Mouse (Mus musculus) heart, embryonic 14.5 days (tissue): Measurements from ENCODE around the gene Nexmif. TPM values are rescaled to one million over a fixed set of nuclear protein-coding genes. Genes with fewer than 3 reads are reported as not detected.

ENCODE experiments used
- ATAC-seq: fragments of 200-750 bp; cut with Nextera tagmentation; 2 replicates; pipeline ENCODE4 v1.8.0; 2017; ENCODE audit warnings: low read depth, moderate TSS enrichment; ENCODE audit not compliant: insufficient number of reproducible peaks, insufficient read depth, low FRiP score
- H3K27ac ChIP-seq, 2 experiments: fragments of 200-500 bp in 1 of 2; fragments of 300-500 bp in 1 of 2; sonication (generic) in 1 of 2; replicated peaks in 1 of 2; 2 replicates each; pipeline ENCODE4 v1.5.1; 2012 to 2014; ENCODE audit warnings: low read depth in 2 of 2, low read length in 2 of 2, control low read depth in 1 of 2, mild to moderate bottlenecking in 1 of 2, mixed read lengths in 1 of 2; ENCODE audit not compliant: control insufficient read depth in 1 of 2, insufficient read depth in 1 of 2
- H3K27me3 ChIP-seq: fragments of 300-500 bp; sonication (generic); 2 replicates; pipeline ENCODE4 v1.6.1; 2014; ENCODE audit warnings: mild to moderate bottlenecking, low read length, control low read depth; ENCODE audit not compliant: control insufficient read depth, insufficient read depth
- H3K36me3 ChIP-seq: fragments of 300-500 bp; sonication (generic); 2 replicates; pipeline ENCODE4 v1.6.1; 2014; ENCODE audit warnings: mild to moderate bottlenecking, control low read depth, low read length, mixed read lengths; ENCODE audit not compliant: control insufficient read depth, insufficient read depth
- H3K4me1 ChIP-seq, 2 experiments: fragments of 200-500 bp in 1 of 2; fragments of 300-500 bp in 1 of 2; sonication (generic) in 1 of 2; 2 replicates each; pipeline ENCODE4 v1.6.1; 2012 to 2014; ENCODE audit warnings: low read length in 2 of 2, control low read depth in 1 of 2, mixed read lengths in 1 of 2; ENCODE audit not compliant: control insufficient read depth in 2 of 2, insufficient read depth in 2 of 2
- H3K4me2 ChIP-seq: fragments of 300-500 bp; sonication (generic); 2 replicates; pipeline ENCODE4 v1.6.1; 2014; ENCODE audit warnings: mild to moderate bottlenecking, low read length
- H3K4me3 ChIP-seq, 2 experiments: fragments of 200-500 bp in 1 of 2; fragments of 300-500 bp in 1 of 2; sonication (generic) in 1 of 2; 2 replicates each; pipeline ENCODE4 v1.5.1; 2012 to 2014; ENCODE audit warnings: low read length in 2 of 2, mild to moderate bottlenecking in 2 of 2, control low read depth in 1 of 2, low read depth in 1 of 2, moderate library complexity in 1 of 2; ENCODE audit not compliant: control insufficient read depth in 1 of 2, insufficient read depth in 1 of 2
- H3K9ac ChIP-seq: fragments of 300-500 bp; sonication (generic); 2 replicates; pipeline ENCODE4 v1.6.1; 2014; ENCODE audit warnings: mild to moderate bottlenecking, low read length
- H3K9me3 ChIP-seq: fragments of 300-500 bp; sonication (generic); 2 replicates; pipeline ENCODE4 v1.6.1; 2016; ENCODE audit warnings: low read length, control low read depth; ENCODE audit not compliant: control insufficient read depth
- WGBS: fragments of 180-500 bp; shearing (Covaris S2); extraction: QIAGEN DNeasy Blood & Tissue Kit; methylation state at CpG from one replicate; pipeline ENCODE4 v1.1.7; 2014; 5-methylcytosine and 5-hydroxymethylcytosine counted together
- polyA plus RNA-seq: library from polyadenylated mRNA; unstranded; fragments of >200 nt; fragmentation: Nextera tagmentation; extraction: Ambion mirVana; gene quantifications from 2 replicates; pipeline ENCODE4 v1.2.1, GENCODE M21; 2014

Gene Nexmif
- polyA plus RNA-seq: 1.9 and 2.3 TPM in 2 replicates

DNA sequence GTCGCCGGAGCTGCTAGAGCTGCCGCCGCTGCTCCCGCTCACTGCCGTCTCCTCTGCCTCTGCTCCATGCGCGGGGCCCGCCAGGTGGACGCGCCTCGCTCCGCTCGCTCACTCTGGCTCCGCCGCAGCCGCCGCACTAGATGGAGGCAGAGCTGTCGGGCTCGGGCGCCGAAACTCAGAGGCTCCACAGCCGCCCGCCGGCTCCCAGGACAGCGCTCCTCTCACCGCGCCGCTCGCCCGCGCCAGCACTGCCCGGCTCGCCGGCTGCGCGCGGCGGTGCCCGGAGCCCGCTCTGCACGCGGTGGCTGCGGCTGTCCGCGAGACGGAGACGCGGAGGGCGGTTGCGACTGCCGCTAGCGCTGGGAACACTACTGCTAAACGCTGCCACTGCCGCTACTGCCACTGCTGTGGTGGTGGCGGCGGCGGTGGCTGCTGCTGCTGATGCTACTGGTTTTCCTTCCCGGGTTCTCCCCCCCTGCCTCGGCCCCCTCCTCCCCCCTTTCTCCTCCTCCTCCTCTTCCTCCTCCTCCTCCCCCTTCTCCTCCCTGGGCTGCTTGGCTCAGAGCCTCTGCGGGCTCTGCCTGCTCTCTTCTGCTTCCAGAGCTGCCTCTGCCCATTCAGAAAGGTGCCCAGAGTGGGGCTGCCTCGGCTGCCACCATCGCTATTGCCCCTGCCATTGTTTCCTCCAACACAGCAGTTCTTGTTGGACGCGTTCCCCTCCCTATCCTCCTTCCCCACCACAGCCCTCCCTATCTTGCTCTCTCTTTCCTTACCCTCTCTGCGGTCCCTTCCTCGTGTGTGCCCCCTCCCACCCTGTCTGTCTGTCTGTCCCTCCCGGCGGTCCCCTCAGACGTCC, at the start of gene Nexmif:
Gene Nexmif (minus strand): TSS at position 450 of the 856 bp plus-strand sequence.
- peaks cover 7% of the 10 kb centered on the region for H3K27me3 ChIP-seq
- WGBS: 29% methylated on average over 47 of the region's 70 CpGs
- peak within 1 kb of the TSS; percentile 52 to 56 for H3K4me3 ChIP-seq
- H3K9me3 ChIP-seq: no peaks in the 10 kb centered on the region
- H3K36me3 ChIP-seq: no peaks in the 10 kb centered on the region
- H3K4me2 ChIP-seq: peak within 1 kb of the TSS; percentile 73
- peak within 1 kb of the TSS; percentile 30 to 50; a peak in 3 of 4 replicates for H3K27ac ChIP-seq
- ATAC-seq: peak; percentile 62; the same call in 1 of the 2 replicates
- H3K9ac ChIP-seq: peak within 1 kb of the TSS; percentile 68
- H3K4me1 ChIP-seq: no peaks in the 10 kb centered on the region

DNA sequence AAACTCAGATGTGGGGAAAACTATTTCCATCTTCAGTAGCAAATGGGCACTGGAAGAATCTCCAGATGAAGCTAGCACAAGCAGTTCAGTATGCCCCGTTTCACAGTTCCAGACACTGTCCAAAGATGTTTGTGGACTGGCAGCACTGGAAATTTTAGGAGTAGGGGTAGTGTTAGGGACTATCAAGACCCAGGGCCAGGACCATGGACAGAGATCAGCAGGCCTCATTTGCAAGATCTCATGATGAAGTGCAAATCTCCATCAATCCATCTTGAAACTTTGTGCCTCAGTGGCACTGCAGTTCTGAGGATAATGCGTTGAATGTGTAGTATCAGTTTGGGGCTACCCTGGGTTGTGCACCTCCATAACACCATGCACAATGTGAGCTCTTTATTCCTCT, 7.7 kb upstream of the Nexmif start:
- no peak overlapping the region for H3K4me2 ChIP-seq
- no peaks in the 10 kb centered on the region for H3K36me3 ChIP-seq
- H3K4me3 ChIP-seq: no peak overlapping the region
- H3K27me3 ChIP-seq: no peaks in the 10 kb centered on the region
- WGBS: 56% methylated on average over 2 of the region's 2 CpGs
- H3K9ac ChIP-seq: no peak overlapping the region
- H3K9me3 ChIP-seq: no peaks in the 10 kb centered on the region
- H3K27ac ChIP-seq: no peak overlapping the region
- ATAC-seq: no peak
- H3K4me1 ChIP-seq: no peaks in the 10 kb centered on the region

DNA sequence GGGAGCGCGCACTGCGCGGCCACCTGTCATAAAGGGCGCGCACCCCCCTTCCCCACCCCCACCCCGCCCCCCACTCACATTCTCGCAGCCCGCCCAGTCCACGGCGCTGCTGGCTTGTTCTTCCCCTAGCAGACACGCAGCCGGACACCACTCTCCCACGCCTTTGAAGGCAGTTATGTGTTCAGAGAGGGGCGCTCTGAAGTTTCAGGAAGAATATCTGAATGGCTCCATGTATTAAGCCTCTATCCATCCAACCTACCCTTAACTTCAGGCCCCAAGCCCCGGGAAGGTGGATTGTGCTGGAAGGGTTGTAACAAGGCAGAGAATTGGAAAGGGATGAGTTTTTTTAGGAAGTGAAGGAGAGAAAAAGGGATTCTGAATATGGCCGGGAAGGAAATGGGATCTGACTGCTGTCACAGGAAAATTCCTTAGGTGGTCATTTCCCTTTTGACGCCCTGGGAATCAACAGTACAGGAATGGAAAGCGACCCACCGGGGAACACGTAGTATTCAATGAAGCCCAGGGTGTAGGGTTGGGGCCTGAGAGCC, 681 bp upstream of the Nexmif start:
- Histone ChIP-seq H3K9me3 (no peaks in the 10 kb centered on the region), H3K4me3 (peak overlapping the region; percentile 52 to 56), H3K9ac (no peak overlapping the region), H3K27ac (no peak overlapping the region), H3K36me3 (no peaks in the 10 kb centered on the region), H3K27me3 (peaks cover 7% of the 10 kb centered on the region), H3K4me1 (no peaks in the 10 kb centered on the region), H3K4me2 (peak overlapping the region; percentile 73)
- 28% methylated on average over 21 of the region's 21 CpGs for WGBS
- ATAC-seq: no peak

DNA sequence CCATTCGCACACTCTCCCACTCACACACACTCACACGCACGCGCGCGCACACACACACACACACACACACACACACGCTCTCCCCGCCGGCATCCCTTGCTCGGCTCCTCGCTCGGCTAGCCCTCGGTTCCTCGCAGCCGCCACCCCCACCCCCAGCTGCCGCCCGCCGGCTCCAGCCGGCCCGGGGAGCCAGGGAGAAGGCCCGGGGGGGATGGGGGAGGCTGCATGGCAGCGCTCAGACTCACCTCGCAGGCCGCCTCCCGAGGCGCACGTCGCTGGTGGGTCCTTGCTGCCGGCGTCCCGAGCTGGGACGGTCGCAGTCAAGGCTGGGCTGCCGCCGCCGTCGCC, 623 bp downstream of the Nexmif start:
- Histone ChIP-seq H3K27me3 (peaks cover 7% of the 10 kb centered on the region), H3K36me3 (no peaks in the 10 kb centered on the region), H3K9ac (peak overlapping the region; percentile 68), H3K9me3 (no peaks in the 10 kb centered on the region), H3K4me2 (peak overlapping the region; percentile 73), H3K4me1 (no peaks in the 10 kb centered on the region), H3K27ac (peak overlapping the region; percentile 2 to 50; a peak in 3 of 4 replicates), H3K4me3 (peak overlapping the region; percentile 52 to 56)
- ATAC-seq: peak; percentile 64; the same call in 1 of the 2 replicates
- 24% methylated on average over 22 of the region's 37 CpGs for WGBS

DNA sequence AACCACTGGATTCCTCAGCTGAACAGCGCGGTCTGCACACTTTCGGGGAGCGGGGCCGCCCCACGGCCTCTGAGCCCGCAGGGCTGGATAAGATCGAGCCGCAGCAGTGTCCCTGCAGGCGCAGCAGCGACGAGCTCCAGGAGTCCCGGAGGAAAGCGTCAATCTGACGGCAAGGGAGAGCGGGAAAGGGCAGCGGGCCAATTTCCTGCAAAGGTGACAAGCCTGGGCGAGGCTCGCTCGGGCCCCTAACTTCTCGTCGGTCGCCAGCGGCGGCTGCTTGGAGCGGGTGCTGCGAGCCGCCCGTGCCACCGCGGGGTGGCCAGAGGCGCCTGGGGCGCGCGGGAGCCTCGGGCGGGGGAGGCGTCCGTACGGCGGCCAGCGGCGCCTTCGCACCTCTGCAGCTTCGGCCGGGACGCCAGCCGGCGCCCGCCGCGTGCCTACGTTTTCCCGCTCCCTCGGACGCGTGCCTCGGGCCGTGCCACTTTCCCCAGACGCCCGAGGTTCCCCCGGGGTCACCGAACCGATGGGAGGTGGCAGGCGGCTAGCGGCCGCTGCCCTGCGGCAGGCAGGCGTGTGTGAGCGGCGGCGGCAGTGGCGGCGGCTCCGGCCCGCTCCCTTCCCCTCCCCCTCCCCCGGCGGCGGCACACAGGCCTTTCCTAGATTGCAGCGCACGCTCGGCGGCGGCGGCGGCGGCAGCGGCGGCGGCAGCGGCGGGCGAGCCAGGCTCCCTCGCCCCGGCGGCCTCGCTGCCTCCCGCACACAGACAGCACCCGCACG, 1.2 kb downstream of the Nexmif start:
- H3K4me2 ChIP-seq: peak overlapping the region; percentile 73
- no peaks in the 10 kb centered on the region for H3K9me3 ChIP-seq
- H3K27me3 ChIP-seq: peaks cover 7% of the 10 kb centered on the region
- peak overlapping the region in 1 of 2 experiments; percentile 50; a peak in 2 of 4 replicates for H3K27ac ChIP-seq
- H3K4me1 ChIP-seq: no peaks in the 10 kb centered on the region
- peak overlapping the region; percentile 52 to 56 for H3K4me3 ChIP-seq
- no peaks in the 10 kb centered on the region for H3K36me3 ChIP-seq
- peak; percentile 41; the same call in 1 of the 2 replicates for ATAC-seq
- peak overlapping the region; percentile 68 for H3K9ac ChIP-seq
- WGBS: 26% methylated on average over 74 of the region's 100 CpGs

DNA sequence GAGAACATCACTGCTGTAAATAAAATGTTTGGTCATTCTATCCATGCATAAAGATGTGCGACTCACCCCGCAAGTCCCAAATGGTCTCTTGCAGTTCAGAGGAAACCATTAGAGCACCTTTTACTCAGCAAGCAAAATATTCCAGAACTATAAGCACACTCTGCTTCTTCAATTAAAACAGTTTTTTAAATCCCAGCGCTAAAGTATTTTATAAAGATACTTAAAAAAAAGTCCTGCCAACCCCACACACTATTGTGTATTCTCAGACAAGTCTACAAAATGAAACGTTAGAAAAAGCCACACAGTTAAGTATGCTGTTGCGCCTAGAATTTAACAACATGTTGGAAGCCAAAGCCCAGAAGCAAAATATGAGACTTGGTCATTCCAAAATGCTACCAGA, 1.9 kb downstream of the Nexmif start:
- Histone ChIP-seq H3K4me3 (peak overlapping the region in 1 of 2 experiments; percentile 52; a peak in 3 of 4 replicates), H3K27me3 (peaks cover 7% of the 10 kb centered on the region), H3K27ac (no peak overlapping the region), H3K36me3 (no peaks in the 10 kb centered on the region), H3K4me1 (no peaks in the 10 kb centered on the region), H3K9ac (no peak overlapping the region), H3K4me2 (peak overlapping the region; percentile 73), H3K9me3 (no peaks in the 10 kb centered on the region)
- WGBS: 61% methylated on average over 5 of the region's 5 CpGs
- no peak for ATAC-seq

DNA sequence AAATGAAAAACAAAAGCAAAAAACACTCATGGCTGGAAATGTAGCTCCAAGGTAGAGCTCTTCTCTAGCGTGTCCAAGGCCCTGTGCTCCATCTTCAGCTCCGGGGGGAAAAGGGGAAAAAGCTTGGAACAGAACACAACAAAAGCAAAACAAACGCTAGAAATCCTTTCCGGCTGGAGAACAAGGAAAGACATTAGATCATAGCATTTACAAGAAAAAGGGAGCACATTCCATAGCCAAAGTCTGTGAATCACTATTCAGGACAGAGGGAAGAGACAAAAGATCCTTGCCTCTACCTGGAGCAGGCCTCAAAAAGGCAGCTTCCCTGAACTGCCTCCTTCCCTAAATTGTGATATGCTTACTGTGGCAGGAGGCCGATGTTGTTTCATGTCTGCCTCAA, 4.4 kb downstream of the Nexmif start:
- no peak overlapping the region for H3K9ac ChIP-seq

More for the DNA sequence above, 4.4 kb downstream of the Nexmif start:
- H3K36me3 ChIP-seq: no peaks in the 10 kb centered on the region
- H3K9me3 ChIP-seq: no peaks in the 10 kb centered on the region
- H3K4me3 ChIP-seq: no peak overlapping the region
- H3K4me2 ChIP-seq: no peak overlapping the region
- 74% methylated on average over 5 of the region's 5 CpGs for WGBS
- peaks cover 4% of the 10 kb centered on the region for H3K27me3 ChIP-seq
- no peaks in the 10 kb centered on the region for H3K4me1 ChIP-seq
- ATAC-seq: no peak
- no peak overlapping the region for H3K27ac ChIP-seq
